Mouse (Mus musculus): ENCODE measurements at regions not wholly inside any gene's neighbourhood (a gene's known extent, or its start where the extent isn't known, plus 50 kb on each side); places are given as distances from the start of the nearest gene placed in this dataset.

DNA sequence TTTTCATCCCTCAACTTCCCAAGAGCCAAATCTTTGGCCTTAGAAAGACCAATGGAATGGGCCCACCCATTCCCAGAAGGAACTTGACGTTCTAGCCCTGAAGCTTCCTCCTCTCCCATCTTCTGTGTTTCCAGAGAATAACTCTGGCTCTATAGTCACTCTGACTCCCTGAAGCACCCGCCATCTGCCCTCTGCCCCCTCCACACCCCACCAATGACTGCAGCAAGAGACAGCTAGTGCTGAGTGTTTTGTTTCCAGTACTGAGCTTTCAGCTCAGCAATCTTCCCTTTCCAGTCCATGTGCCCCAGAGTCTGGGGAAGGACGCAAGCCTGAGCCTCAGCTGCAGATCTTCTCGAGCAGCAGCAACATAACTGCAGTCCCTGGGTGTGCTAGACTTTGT is 233.3 kb upstream of the Lyplal1 start:
- Histone ChIP-seq H3K36me3 (no peaks in the 10 kb centered on the region), H3K4me2 (no peak overlapping the region), H3K9me3 (replicated peaks) (no peaks in the 10 kb centered on the region), H3K27ac (no peak overlapping the region), H3K4me1 (no peaks in the 10 kb centered on the region), H3K4me3 (no peak overlapping the region), H3K9ac (no peak overlapping the region), H3K27me3 (replicated peaks) (no peaks in the 10 kb centered on the region)
- 62% methylated on average over 4 of the region's 4 CpGs for WGBS (ENCODE audit: insufficient replicate concordance)
- ATAC-seq, result no peak

DNA sequence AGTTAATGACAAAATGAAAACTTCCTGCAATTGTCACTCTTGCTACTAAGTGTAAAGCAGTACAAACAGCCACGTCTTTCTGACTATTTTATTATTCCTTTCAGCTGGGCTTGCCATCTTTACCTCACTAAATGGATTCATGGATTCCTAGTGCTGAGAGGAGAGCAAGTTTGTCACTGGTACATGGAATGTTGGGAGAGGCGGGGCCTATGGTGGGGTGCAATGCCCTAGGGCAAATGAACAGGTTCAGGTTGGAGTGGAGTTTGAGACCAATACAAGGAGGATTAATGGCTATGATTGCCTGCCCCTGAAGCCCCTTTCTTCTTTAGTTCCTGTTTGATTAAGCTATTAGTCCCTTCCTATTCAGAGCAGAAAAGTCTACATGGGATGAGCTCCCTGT is 232.9 kb upstream of the Lyplal1 start:
- Histone ChIP-seq H3K4me1 (no peaks in the 10 kb centered on the region), H3K9me3 (replicated peaks) (no peaks in the 10 kb centered on the region), H3K27me3 (replicated peaks) (no peaks in the 10 kb centered on the region), H3K9ac (no peak overlapping the region), H3K4me3 (no peak overlapping the region), H3K4me2 (no peak overlapping the region), H3K27ac (no peak overlapping the region), H3K36me3 (no peaks in the 10 kb centered on the region)
- ATAC-seq, result no peak
- WGBS (ENCODE audit: insufficient replicate concordance), result 53% methylated on average over 2 of the region's 2 CpGs

DNA sequence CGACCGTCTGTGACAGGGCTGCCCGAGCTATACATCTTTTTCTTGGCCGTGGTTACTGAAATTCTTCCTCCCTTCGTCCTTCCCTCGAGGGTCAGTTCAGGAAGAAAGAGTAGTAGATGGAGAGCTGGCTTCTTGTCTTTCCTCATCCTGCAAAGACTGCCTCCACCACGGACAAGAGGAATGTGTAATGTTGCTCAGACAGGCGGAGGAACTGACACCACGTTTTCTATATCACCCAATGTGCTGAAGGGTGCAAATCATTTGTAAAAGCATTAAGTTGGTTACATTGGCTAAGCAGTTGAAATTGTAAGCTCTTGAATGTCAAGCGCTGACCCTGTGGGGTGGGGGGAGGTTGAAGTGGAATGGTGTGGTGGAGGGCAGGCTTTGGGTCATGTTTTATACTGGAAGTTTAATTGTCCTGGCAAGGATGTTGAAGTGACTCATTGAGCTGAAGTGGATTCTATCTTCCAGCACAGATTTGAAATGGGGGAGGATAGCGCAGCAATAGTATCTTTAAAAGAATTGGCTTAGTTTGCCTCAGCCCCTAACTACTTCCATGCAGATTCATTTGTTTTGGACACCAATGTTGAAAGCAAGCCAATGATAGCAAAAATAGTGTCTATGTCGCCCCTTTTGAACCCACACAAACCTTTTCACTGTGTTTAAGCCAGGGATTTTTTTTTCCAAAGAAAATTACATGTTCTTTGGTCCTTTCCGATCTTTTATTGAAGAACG is 230.5 kb upstream of the Lyplal1 start:
- H3K4me3 ChIP-seq, result no peak overlapping the region
- WGBS (ENCODE audit: insufficient replicate concordance), result 63% methylated on average over 14 of the region's 14 CpGs
- ATAC-seq, result no peak

DNA sequence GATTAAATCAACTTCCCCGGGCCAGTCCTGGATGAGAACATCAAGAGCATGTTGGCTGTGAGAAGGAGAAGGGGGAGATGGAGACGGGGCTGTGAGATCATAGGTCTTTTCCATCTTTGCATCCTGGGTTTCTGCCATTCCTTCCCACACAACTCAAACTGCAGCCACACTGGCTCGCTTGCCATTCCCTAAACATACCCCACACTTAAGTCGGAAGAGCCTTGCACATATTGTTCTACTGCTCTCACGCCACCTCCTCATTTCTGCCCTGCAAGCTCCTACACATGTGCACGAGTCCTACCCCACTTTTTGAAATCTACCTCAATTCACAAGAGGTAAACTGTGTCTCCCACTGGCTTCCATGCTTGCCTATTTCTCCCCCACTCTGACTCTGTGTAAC is 228.3 kb upstream of the Lyplal1 start:
- no peaks in the 10 kb centered on the region for H3K36me3 ChIP-seq
- no peak overlapping the region for H3K9ac ChIP-seq
- H3K27ac ChIP-seq, result no peak overlapping the region
- WGBS (ENCODE audit: insufficient replicate concordance), result 58% methylated on average over 6 of the region's 6 CpGs
- H3K4me3 ChIP-seq, result no peak overlapping the region
- no peak for ATAC-seq
- no peaks in the 10 kb centered on the region for H3K4me1 ChIP-seq
- no peaks in the 10 kb centered on the region for H3K27me3 ChIP-seq (replicated peaks)
- no peaks in the 10 kb centered on the region for H3K9me3 ChIP-seq (replicated peaks)
- no peak overlapping the region for H3K4me2 ChIP-seq

More for the DNA sequence above, 230.5 kb upstream of the Lyplal1 start:
- H3K27ac ChIP-seq, result no peak overlapping the region
- no peaks in the 10 kb centered on the region for H3K4me1 ChIP-seq
- H3K4me2 ChIP-seq, result no peak overlapping the region
- H3K9ac ChIP-seq, result no peak overlapping the region
- no peaks in the 10 kb centered on the region for H3K27me3 ChIP-seq (replicated peaks)
- H3K36me3 ChIP-seq, result no peaks in the 10 kb centered on the region
- no peaks in the 10 kb centered on the region for H3K9me3 ChIP-seq (replicated peaks)

DNA sequence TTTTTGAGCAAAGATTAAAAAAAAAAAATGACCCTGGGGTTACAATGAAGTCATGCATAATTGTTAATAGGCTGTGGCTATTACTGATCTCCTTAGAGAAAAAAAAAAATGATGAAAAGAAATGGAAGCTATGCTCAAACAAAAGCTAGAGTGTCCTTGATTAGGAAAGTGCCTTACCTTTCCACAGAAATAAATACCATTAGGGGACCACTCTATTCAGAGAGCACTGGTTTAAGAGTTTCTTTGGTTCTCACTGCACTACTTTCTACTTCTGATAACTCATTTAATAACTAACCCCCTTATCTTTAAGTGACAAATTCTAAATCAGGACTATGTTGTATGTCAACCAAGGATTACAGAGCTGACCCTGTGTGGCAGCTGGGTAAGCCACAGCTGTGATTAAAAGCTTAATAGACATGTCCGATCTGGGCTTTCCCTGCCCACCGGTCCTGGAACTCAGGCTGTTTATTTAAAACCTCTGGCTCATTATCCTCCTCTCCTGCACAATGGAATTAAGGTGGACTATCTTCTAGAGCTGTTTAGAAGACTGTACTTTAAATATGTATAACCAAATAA is 225.9 kb upstream of the Lyplal1 start:
- no peak for ATAC-seq
- no peak overlapping the region for H3K4me2 ChIP-seq
- H3K27ac ChIP-seq, result no peak overlapping the region
- no peaks in the 10 kb centered on the region for H3K4me1 ChIP-seq
- no peaks in the 10 kb centered on the region for H3K36me3 ChIP-seq
- no peaks in the 10 kb centered on the region for H3K27me3 ChIP-seq (replicated peaks)
- H3K4me3 ChIP-seq, result no peak overlapping the region
- H3K9ac ChIP-seq, result no peak overlapping the region
- WGBS (ENCODE audit: insufficient replicate concordance), result 76% methylated on average over 2 of the region's 2 CpGs
- H3K9me3 ChIP-seq (replicated peaks), result no peaks in the 10 kb centered on the region

DNA sequence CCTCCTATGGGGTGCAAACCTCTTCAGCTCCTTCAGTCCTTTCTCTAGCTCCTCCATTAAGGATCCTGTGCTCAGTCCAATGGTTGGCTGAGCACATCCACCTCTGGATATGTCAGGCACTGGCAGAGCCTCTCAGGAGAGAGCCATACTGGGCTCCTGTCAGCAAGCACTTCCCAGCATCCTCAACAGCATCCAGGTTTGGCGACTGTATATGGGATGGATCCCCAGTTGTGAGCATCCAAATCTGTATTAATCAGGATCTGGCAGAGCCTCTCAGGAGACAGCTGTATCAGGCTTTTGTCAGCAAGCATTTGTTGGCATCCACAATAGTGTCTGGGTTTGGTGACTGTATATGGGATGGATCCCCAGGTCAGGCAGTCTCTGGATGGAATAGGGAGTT is 225.3 kb upstream of the Lyplal1 start:
- no peaks in the 10 kb centered on the region for H3K4me1 ChIP-seq
- WGBS (ENCODE audit: insufficient replicate concordance), result 73% methylated on average over 1 of the region's 1 CpGs
- H3K27me3 ChIP-seq (replicated peaks), result no peaks in the 10 kb centered on the region
- H3K4me2 ChIP-seq, result no peak overlapping the region
- H3K27ac ChIP-seq, result no peak overlapping the region
- H3K4me3 ChIP-seq, result no peak overlapping the region
- no peak for ATAC-seq
- no peaks in the 10 kb centered on the region for H3K9me3 ChIP-seq (replicated peaks)
- no peak overlapping the region for H3K9ac ChIP-seq
- H3K36me3 ChIP-seq, result no peaks in the 10 kb centered on the region

DNA sequence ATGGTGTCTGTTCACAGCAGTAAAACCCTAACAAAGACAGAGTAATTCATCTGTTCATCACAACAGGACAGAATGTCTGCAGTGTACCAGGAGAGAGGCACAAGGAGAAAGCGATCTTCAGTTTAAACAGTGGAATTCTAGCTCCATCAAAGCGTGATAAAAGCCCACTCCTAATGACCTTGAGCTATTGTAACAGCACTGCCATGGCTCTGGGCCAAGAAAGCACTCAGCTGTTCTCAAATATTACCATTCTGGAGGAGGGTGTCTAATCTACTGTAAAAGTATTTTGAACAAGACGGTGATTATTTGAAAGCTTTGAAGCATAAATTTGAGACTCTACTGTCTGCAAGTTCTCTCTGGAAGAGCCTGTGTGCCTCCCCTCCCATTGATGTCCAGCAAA is 224.8 kb upstream of the Lyplal1 start:
- WGBS (ENCODE audit: insufficient replicate concordance), result 66% methylated on average over 3 of the region's 3 CpGs
- no peaks in the 10 kb centered on the region for H3K4me1 ChIP-seq
- H3K9me3 ChIP-seq (replicated peaks), result no peaks in the 10 kb centered on the region
- H3K36me3 ChIP-seq, result no peaks in the 10 kb centered on the region
- no peak overlapping the region for H3K9ac ChIP-seq
- no peak overlapping the region for H3K4me2 ChIP-seq
- no peak overlapping the region for H3K4me3 ChIP-seq
- ATAC-seq, result no peak
- no peak overlapping the region for H3K27ac ChIP-seq
- H3K27me3 ChIP-seq (replicated peaks), result no peaks in the 10 kb centered on the region

DNA sequence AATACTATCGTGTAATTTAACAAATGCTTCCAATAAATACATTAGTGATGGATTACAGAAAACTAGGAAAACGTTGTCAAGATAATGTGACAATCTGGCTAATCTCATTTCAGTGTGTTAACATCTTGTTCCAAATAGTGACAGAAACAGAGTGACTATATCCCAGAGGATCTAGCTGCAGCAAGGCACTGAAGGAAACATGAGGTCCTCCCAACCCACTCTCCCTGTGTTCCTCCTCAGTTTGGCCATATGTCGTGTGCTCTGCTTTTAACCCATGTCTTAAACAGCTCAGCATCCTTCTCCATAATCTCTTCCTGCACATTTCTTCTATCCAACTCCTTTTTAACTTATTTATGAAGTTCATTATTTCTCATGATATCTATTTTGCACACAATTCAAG is 223.6 kb upstream of the Lyplal1 start:
- no peak for ATAC-seq
- H3K27me3 ChIP-seq (replicated peaks), result no peaks in the 10 kb centered on the region
- H3K9me3 ChIP-seq (replicated peaks), result no peaks in the 10 kb centered on the region
- H3K27ac ChIP-seq, result no peak overlapping the region
- H3K4me1 ChIP-seq, result no peaks in the 10 kb centered on the region
- H3K9ac ChIP-seq, result no peak overlapping the region
- H3K4me3 ChIP-seq, result no peak overlapping the region
- no peaks in the 10 kb centered on the region for H3K36me3 ChIP-seq
- WGBS (ENCODE audit: insufficient replicate concordance), result 59% methylated on average over 3 of the region's 3 CpGs
- H3K4me2 ChIP-seq, result no peak overlapping the region

DNA sequence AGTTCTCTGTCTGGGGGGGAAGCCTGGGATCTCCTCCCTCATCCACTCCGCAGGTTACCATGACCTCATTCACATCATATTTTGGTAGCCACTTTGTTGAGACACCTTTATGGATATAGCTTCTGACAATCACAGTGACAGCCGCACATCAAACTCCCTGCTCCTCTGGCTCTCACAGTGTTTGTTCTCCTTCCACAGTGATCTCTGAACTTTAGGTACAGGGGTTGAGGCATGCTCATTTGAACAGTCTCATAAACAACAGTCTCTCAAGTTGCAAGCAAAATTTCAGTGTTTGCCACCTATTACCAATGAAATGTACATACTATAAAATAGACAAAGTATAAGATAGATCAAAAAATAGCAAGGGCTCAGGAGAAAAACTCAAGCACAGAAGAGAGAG is 200.2 kb upstream of the Lyplal1 start:
- no peak overlapping the region for H3K4me2 ChIP-seq
- H3K36me3 ChIP-seq, result no peaks in the 10 kb centered on the region
- no peak overlapping the region for H3K27ac ChIP-seq
- H3K9ac ChIP-seq, result no peak overlapping the region
- 75% methylated on average over 2 of the region's 2 CpGs for WGBS (ENCODE audit: insufficient replicate concordance)
- no peaks in the 10 kb centered on the region for H3K27me3 ChIP-seq (replicated peaks)
- no peaks in the 10 kb centered on the region for H3K4me1 ChIP-seq
- H3K4me3 ChIP-seq, result no peak overlapping the region
- H3K9me3 ChIP-seq (replicated peaks), result no peaks in the 10 kb centered on the region
- ATAC-seq, result no peak

DNA sequence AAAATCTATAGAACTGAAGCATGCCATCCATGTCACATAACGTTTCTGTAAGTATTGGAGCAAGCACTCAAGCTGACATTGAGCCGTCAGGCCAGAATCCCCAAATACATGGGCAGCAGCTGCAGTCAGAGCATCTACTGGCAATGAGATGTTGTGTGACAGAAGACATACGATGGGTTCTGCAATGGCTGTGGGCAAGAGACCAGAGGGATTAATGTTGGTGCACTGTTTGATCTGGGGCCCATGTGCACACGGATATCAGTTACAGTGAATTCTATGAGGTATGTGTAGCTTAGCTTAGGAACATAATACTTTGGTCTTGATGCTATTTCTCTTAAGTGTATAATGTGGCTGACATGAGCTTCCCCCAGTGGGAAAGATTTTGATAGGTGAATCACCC is 197.1 kb upstream of the Lyplal1 start:
- WGBS (ENCODE audit: insufficient replicate concordance), result 66% methylated on average over 4 of the region's 4 CpGs
- Histone ChIP-seq H3K4me3 (no peak overlapping the region), H3K4me1 (no peaks in the 10 kb centered on the region), H3K9me3 (replicated peaks) (no peaks in the 10 kb centered on the region), H3K27ac (no peak overlapping the region), H3K9ac (no peak overlapping the region), H3K36me3 (no peaks in the 10 kb centered on the region), H3K27me3 (replicated peaks) (no peaks in the 10 kb centered on the region), H3K4me2 (no peak overlapping the region)
- ATAC-seq, result no peak

DNA sequence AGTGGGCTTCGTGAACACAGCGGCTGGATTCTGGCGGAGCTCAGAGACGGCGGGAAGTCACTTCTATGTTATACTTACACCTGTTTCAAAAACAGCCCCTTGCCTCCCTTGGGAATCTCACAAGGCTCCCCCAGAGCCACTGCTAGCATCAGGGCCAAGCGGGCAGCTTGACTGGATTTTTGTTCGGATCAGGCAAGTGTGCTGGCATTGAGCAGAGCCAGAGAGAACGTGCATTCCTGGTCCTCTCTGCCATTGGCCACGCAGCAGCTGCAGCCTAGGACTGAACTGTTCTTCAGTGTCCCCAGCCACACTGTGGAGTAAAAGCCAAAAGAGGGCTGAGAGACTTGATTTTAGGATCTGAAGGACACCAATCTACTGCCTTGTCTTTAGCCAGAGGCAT is 195.6 kb upstream of the Lyplal1 start:
- Histone ChIP-seq H3K9me3 (replicated peaks) (no peaks in the 10 kb centered on the region), H3K4me1 (no peaks in the 10 kb centered on the region), H3K36me3 (no peaks in the 10 kb centered on the region), H3K4me3 (no peak overlapping the region), H3K4me2 (no peak overlapping the region), H3K27ac (no peak overlapping the region), H3K9ac (no peak overlapping the region), H3K27me3 (replicated peaks) (no peaks in the 10 kb centered on the region)
- ATAC-seq, result no peak
- 74% methylated on average over 9 of the region's 9 CpGs for WGBS (ENCODE audit: insufficient replicate concordance)

DNA sequence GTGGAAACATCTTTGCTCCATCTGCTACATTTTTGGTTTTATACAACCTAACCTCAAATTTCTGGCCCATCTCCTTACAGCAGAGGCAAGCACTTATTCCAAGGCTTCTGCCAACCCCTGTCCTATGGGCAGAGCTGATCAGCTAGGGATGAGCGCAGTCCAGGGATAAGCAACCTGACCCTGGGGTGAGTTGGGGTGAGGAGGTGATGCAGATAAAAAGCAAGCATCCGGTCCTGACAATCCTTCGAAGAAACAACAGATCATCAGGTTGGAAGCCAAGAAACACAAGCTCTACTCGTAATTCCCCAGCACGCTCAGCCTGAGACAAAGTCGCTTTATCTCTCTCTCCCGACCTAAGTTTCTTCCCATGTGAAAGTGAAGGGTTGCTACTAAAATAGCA is 194.9 kb upstream of the Lyplal1 start:
- no peak for ATAC-seq
- Histone ChIP-seq H3K36me3 (no peaks in the 10 kb centered on the region), H3K4me2 (no peak overlapping the region), H3K27ac (no peak overlapping the region), H3K27me3 (replicated peaks) (no peaks in the 10 kb centered on the region), H3K9ac (no peak overlapping the region), H3K4me3 (no peak overlapping the region), H3K4me1 (no peaks in the 10 kb centered on the region), H3K9me3 (replicated peaks) (no peaks in the 10 kb centered on the region)
- WGBS (ENCODE audit: insufficient replicate concordance), result 80% methylated on average over 7 of the region's 7 CpGs

DNA sequence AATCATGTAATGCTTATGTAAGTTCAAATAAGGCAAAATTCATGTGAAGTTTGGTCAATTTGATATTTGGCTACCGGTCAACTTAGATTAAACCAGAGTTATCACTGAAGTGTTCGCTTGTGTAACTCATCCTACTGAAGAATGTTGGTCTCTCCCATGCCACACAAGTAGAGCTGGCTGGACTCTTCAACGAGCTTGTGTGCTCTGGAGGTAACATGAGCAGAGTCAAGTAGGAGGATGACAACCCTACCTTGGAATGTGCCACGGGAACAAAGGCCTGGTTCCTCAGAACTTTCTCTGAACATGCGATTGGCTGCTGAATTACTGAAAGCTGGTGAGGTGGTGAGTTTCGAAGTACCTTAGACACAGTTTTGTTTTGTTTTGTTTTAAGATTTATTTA is 190.5 kb upstream of the Lyplal1 start:
- Histone ChIP-seq H3K4me1 (no peaks in the 10 kb centered on the region), H3K36me3 (no peaks in the 10 kb centered on the region), H3K4me2 (no peak overlapping the region), H3K27me3 (replicated peaks) (no peaks in the 10 kb centered on the region), H3K4me3 (no peak overlapping the region), H3K9me3 (replicated peaks) (no peaks in the 10 kb centered on the region), H3K9ac (no peak overlapping the region), H3K27ac (no peak overlapping the region)
- 62% methylated on average over 6 of the region's 6 CpGs for WGBS (ENCODE audit: insufficient replicate concordance)
- ATAC-seq, result no peak

Measured in liver, embryonic 12.5 days (tissue).